Mouse (Mus musculus): ENCODE measurements around the gene Itgb2.

DNA sequence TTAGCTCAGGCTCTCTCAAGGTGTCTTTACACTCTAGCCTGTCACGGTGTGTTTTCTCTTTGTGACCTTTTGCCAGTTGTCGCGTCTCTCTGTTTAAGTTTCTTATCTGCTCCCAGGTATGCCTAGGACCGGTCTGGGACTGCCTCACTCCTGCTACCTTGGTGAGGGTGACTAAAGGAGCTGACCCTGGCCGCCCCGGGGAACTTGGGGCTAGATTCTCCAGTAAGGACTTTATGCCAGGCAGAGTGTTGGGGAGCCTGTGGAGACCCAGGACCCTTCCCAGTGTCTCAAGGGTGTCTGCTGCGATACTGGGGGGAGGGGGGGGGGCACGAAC is 52.2 kb downstream of the Itgb2 start:
- TF ChIP-seq POLR2A (IDR thresholded peaks at IDR 0.05; ENCODE audit: insufficient read depth, low read depth, low read length) (no peak), CTCF (IDR thresholded peaks at IDR 0.05) (no peak)

All from heart, adult 2 months (tissue).